Mouse (Mus musculus): ENCODE data around the gene Cdnf. TPM values are rescaled to one million over a fixed set of nuclear protein-coding genes. Genes with fewer than 3 reads are reported as not detected.
A peak's percentile ranks its signal among the peaks of the same experiment; 100 is the strongest.

The Cdnf gene
- polyA plus RNA-seq, 1 experiment = 0.71 TPM

DNA sequence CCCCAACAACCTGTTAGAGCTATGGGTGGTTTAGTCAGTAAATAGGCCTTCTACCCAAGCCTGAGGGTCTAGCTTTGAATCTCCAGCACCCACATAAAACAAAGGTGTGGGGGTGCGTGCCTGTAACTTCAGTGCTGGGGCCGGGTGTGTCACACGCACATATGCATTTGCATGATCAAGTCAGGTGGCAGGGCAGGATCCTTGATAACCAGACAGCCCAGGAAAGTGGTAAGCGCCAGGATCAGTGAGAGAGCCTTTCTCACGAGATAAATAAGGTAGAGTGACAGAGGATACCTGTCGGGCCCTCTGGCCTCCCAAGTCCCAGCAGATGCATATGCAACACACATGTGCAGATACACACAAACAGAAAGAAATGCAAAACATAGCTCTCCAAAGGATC, 13.3 kb upstream of the Cdnf start:
- H3K79me2 ChIP-seq (ENCODE audit: control insufficient read depth, insufficient read depth) = no peaks in the 10 kb centered on the region
- no peak overlapping the region for H3ac ChIP-seq (ENCODE audit: control insufficient read depth, insufficient read length)
- H3K4me2 ChIP-seq (ENCODE audit: low read depth) = no peak overlapping the region
- H3K4me3 ChIP-seq = no peak overlapping the region
- no peaks in the 10 kb centered on the region for H3K27me3 ChIP-seq (ENCODE audit: control insufficient read depth, insufficient read depth, insufficient read length)
- peaks cover 38% of the 10 kb centered on the region for H3K36me3 ChIP-seq (ENCODE audit: control insufficient read depth, insufficient read depth)
- TF ChIP-seq TCF3 (IDR thresholded peaks at IDR 0.05; ENCODE audit: insufficient read length, low read depth) = no peak
- TF ChIP-seq SRF (IDR thresholded peaks at IDR 0.05; ENCODE audit: control insufficient read depth, insufficient read length, low read depth) = no peak
- no peak for TF ChIP-seq CEBPB (IDR thresholded peaks at IDR 0.05; ENCODE audit: insufficient read depth, poor library complexity, severe bottlenecking)
- TF ChIP-seq POLR2A (IDR thresholded peaks at IDR 0.05; ENCODE audit: insufficient read length, low read depth) = no peak
- no peak for TF ChIP-seq MYOD1 (IDR thresholded peaks at IDR 0.05; ENCODE audit: control insufficient read depth in 1 of 3, insufficient read length in 2 of 3, low read depth in 2 of 3)
- TF ChIP-seq E2F4 (IDR thresholded peaks at IDR 0.05; ENCODE audit: insufficient read depth) = no peak
- TF ChIP-seq POLR2AphosphoS2 (IDR thresholded peaks at IDR 0.05; ENCODE audit: insufficient read length, low read depth) = no peak
- no peak for TF ChIP-seq TCF12 (IDR thresholded peaks at IDR 0.05; ENCODE audit: insufficient read depth, poor library complexity, severe bottlenecking)
- TF ChIP-seq REST (IDR thresholded peaks at IDR 0.05; ENCODE audit: insufficient read depth, insufficient read length) = no peak
- TF ChIP-seq USF1 (IDR thresholded peaks at IDR 0.05; ENCODE audit: low read depth) = no peak
- TF ChIP-seq MAX (IDR thresholded peaks at IDR 0.05; ENCODE audit: low read depth) = no peak
- no peak for TF ChIP-seq MYOG (IDR thresholded peaks at IDR 0.05; ENCODE audit: control insufficient read depth in 1 of 3, insufficient read depth in 1 of 3, insufficient read length in 2 of 3, low read depth in 2 of 3)

- H3K4me2 ChIP-seq (ENCODE audit: low read depth) = no peak overlapping the region
- H3K27me3 ChIP-seq (ENCODE audit: control insufficient read depth, insufficient read depth, insufficient read length) = no peaks in the 10 kb centered on the region
- H3K79me2 ChIP-seq (ENCODE audit: control insufficient read depth, insufficient read depth) = no peaks in the 10 kb centered on the region
- TF ChIP-seq REST (IDR thresholded peaks at IDR 0.05; ENCODE audit: insufficient read depth, insufficient read length) = no peak
- TF ChIP-seq MAX (IDR thresholded peaks at IDR 0.05; ENCODE audit: low read depth) = no peak
- no peak for TF ChIP-seq POLR2AphosphoS2 (IDR thresholded peaks at IDR 0.05; ENCODE audit: insufficient read length, low read depth)
- no peak for TF ChIP-seq TCF3 (IDR thresholded peaks at IDR 0.05; ENCODE audit: insufficient read length, low read depth)
- H3ac ChIP-seq (ENCODE audit: control insufficient read depth, insufficient read length) = no peak overlapping the region
- H3K36me3 ChIP-seq (ENCODE audit: control insufficient read depth, insufficient read depth) = peaks cover 32% of the 10 kb centered on the region
- no peak overlapping the region for H3K4me3 ChIP-seq
These were observed 11.9 kb upstream of the Cdnf start for GRCm38 (mm10) chr2:3500886-3501285.

GRCm38 (mm10) chr2:3512076-3512475, 754 bp upstream of the Cdnf start:
- H3K27me3 ChIP-seq (ENCODE audit: control insufficient read depth, insufficient read depth, insufficient read length) = no peaks in the 10 kb centered on the region
- H3K4me3 ChIP-seq = peak overlapping the region; percentile 80
- peak overlapping the region; percentile 80 for H3ac ChIP-seq (ENCODE audit: control insufficient read depth, insufficient read length)
- TF ChIP-seq MYOG (IDR thresholded peaks at IDR 0.05; ENCODE audit: control insufficient read depth in 1 of 3, insufficient read depth in 1 of 3, insufficient read length in 2 of 3, low read depth in 2 of 3) = no peak
- no peak for TF ChIP-seq MAX (IDR thresholded peaks at IDR 0.05; ENCODE audit: low read depth)
- no peak for TF ChIP-seq USF1 (IDR thresholded peaks at IDR 0.05; ENCODE audit: low read depth)
- no peak for TF ChIP-seq E2F4 (IDR thresholded peaks at IDR 0.05; ENCODE audit: insufficient read depth)
- TF ChIP-seq TCF12 (IDR thresholded peaks at IDR 0.05; ENCODE audit: insufficient read depth, poor library complexity, severe bottlenecking) = no peak
- no peak for TF ChIP-seq TCF3 (IDR thresholded peaks at IDR 0.05; ENCODE audit: insufficient read length, low read depth)
- no peak for TF ChIP-seq REST (IDR thresholded peaks at IDR 0.05; ENCODE audit: insufficient read depth, insufficient read length)
- no peak for TF ChIP-seq POLR2A (IDR thresholded peaks at IDR 0.05; ENCODE audit: insufficient read length, low read depth)
- no peak for TF ChIP-seq SRF (IDR thresholded peaks at IDR 0.05; ENCODE audit: control insufficient read depth, insufficient read length, low read depth)
- no peak for TF ChIP-seq MYOD1 (IDR thresholded peaks at IDR 0.05; ENCODE audit: control insufficient read depth in 1 of 3, insufficient read length in 2 of 3, low read depth in 2 of 3)
- no peak for TF ChIP-seq CEBPB (IDR thresholded peaks at IDR 0.05; ENCODE audit: insufficient read depth, poor library complexity, severe bottlenecking)
- TF ChIP-seq POLR2AphosphoS2 (IDR thresholded peaks at IDR 0.05; ENCODE audit: insufficient read length, low read depth) = no peak
- H3K4me2 ChIP-seq (ENCODE audit: low read depth) = peak overlapping the region; percentile 83
- H3K36me3 ChIP-seq (ENCODE audit: control insufficient read depth, insufficient read depth) = peaks cover 26% of the 10 kb centered on the region
- H3K79me2 ChIP-seq (ENCODE audit: control insufficient read depth, insufficient read depth) = peaks cover 24% of the 10 kb centered on the region

DNA sequence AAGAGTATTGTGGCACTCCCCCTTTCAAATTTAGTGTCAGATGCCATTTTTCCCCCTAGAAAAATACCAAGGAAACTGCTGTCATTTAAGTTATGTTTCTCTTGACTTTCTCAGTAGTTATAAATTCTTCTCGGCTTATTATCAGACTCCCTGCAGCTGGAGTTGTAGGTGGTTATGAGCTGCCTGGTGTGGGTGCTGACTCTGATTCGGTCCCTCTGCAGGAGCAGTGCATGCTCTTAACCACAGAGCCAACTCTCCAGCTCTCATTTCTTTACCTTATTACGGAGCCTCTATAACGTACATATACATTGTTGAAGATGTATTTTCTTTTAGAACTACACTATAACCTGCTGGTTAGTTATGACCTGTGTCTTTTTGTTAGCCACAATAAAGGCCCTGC, 9.7 kb downstream of the Cdnf start:
- H3K4me3 ChIP-seq = no peak overlapping the region
- H3ac ChIP-seq (ENCODE audit: control insufficient read depth, insufficient read length) = no peak overlapping the region
- no peak for TF ChIP-seq E2F4 (IDR thresholded peaks at IDR 0.05; ENCODE audit: insufficient read depth)
- no peak for TF ChIP-seq MYOD1 (IDR thresholded peaks at IDR 0.05; ENCODE audit: control insufficient read depth in 1 of 3, insufficient read length in 2 of 3, low read depth in 2 of 3)
- TF ChIP-seq MYOG (IDR thresholded peaks at IDR 0.05; ENCODE audit: control insufficient read depth in 1 of 3, insufficient read depth in 1 of 3, insufficient read length in 2 of 3, low read depth in 2 of 3) = no peak
- TF ChIP-seq TCF12 (IDR thresholded peaks at IDR 0.05; ENCODE audit: insufficient read depth, poor library complexity, severe bottlenecking) = no peak
- TF ChIP-seq MAX (IDR thresholded peaks at IDR 0.05; ENCODE audit: low read depth) = no peak
- TF ChIP-seq USF1 (IDR thresholded peaks at IDR 0.05; ENCODE audit: low read depth) = no peak
- no peak for TF ChIP-seq TCF3 (IDR thresholded peaks at IDR 0.05; ENCODE audit: insufficient read length, low read depth)
- no peak for TF ChIP-seq CEBPB (IDR thresholded peaks at IDR 0.05; ENCODE audit: insufficient read depth, poor library complexity, severe bottlenecking)
- no peak for TF ChIP-seq REST (IDR thresholded peaks at IDR 0.05; ENCODE audit: insufficient read depth, insufficient read length)
- TF ChIP-seq POLR2AphosphoS2 (IDR thresholded peaks at IDR 0.05; ENCODE audit: insufficient read length, low read depth) = no peak
- TF ChIP-seq POLR2A (IDR thresholded peaks at IDR 0.05; ENCODE audit: insufficient read length, low read depth) = no peak
- no peak for TF ChIP-seq SRF (IDR thresholded peaks at IDR 0.05; ENCODE audit: control insufficient read depth, insufficient read length, low read depth)
- no peaks in the 10 kb centered on the region for H3K79me2 ChIP-seq (ENCODE audit: control insufficient read depth, insufficient read depth)
- no peaks in the 10 kb centered on the region for H3K27me3 ChIP-seq (ENCODE audit: control insufficient read depth, insufficient read depth, insufficient read length)
- H3K36me3 ChIP-seq (ENCODE audit: control insufficient read depth, insufficient read depth) = no peaks in the 10 kb centered on the region
- H3K4me2 ChIP-seq (ENCODE audit: low read depth) = no peak overlapping the region

DNA sequence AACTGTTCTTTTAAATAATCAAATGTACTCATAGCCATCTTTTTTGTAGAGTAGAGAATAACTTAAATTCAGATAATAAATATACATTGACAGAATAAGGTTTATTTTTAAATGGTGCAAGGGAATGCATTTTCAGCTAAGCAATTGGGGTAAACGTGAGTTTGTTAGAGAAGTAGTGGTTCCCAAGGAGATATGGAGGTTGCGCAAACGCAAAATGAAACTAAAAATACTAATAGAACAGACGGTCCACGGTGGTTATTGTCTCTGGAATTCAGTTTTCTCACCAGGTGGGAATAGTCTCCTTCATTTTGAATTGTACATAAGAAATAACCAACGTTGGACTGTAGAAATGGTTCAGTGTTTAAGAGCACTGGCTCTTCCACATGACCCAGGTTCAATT, 13.5 kb downstream of the Cdnf start:
- Histone ChIP-seq H3K79me2 (ENCODE audit: control insufficient read depth, insufficient read depth) (no peaks in the 10 kb centered on the region), H3ac (ENCODE audit: control insufficient read depth, insufficient read length) (no peak overlapping the region), H3K36me3 (ENCODE audit: control insufficient read depth, insufficient read depth) (no peaks in the 10 kb centered on the region), H3K4me2 (ENCODE audit: low read depth) (no peak overlapping the region), H3K4me3 (no peak overlapping the region), H3K27me3 (ENCODE audit: control insufficient read depth, insufficient read depth, insufficient read length) (no peaks in the 10 kb centered on the region)
- no peak for TF ChIP-seq CEBPB (IDR thresholded peaks at IDR 0.05; ENCODE audit: insufficient read depth, poor library complexity, severe bottlenecking)
- no peak for TF ChIP-seq SRF (IDR thresholded peaks at IDR 0.05; ENCODE audit: control insufficient read depth, insufficient read length, low read depth)
- TF ChIP-seq MAX (IDR thresholded peaks at IDR 0.05; ENCODE audit: low read depth) = no peak
- TF ChIP-seq POLR2AphosphoS2 (IDR thresholded peaks at IDR 0.05; ENCODE audit: insufficient read length, low read depth) = no peak
- no peak for TF ChIP-seq USF1 (IDR thresholded peaks at IDR 0.05; ENCODE audit: low read depth)
- TF ChIP-seq TCF12 (IDR thresholded peaks at IDR 0.05; ENCODE audit: insufficient read depth, poor library complexity, severe bottlenecking) = no peak
- TF ChIP-seq E2F4 (IDR thresholded peaks at IDR 0.05; ENCODE audit: insufficient read depth) = no peak
- TF ChIP-seq REST (IDR thresholded peaks at IDR 0.05; ENCODE audit: insufficient read depth, insufficient read length) = no peak
- no peak for TF ChIP-seq POLR2A (IDR thresholded peaks at IDR 0.05; ENCODE audit: insufficient read length, low read depth)
- TF ChIP-seq MYOD1 (IDR thresholded peaks at IDR 0.05; ENCODE audit: control insufficient read depth in 1 of 3, insufficient read length in 2 of 3, low read depth in 2 of 3) = no peak
- TF ChIP-seq MYOG (IDR thresholded peaks at IDR 0.05; ENCODE audit: control insufficient read depth in 1 of 3, insufficient read depth in 1 of 3, insufficient read length in 2 of 3, low read depth in 2 of 3) = no peak
